ENCODE assay signal across 17 mouse cellular contexts in the genomic region with DNA sequence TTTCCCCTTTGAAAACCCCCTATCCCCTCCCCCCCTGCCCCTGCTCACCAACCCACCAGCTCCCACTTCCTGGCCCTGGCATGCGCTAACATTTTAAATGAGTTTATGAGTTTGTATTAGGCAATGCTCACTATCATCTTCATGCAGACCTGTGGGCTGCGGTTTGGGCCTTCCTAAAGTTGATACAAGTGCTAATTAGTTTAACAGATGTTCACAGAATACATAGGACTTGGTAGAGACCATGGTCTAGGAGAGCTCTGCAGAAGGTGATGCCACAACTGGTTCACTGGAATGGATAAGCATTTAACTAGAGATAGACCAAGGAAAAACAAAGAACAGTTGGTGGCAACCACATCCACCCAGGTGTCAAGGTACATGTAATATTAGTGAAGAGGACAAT.
"Had no signal": no experiment of that assay in that cellular context is flagged by ENCODE, and none has a peak within 500 bp of the region (broad histone marks: within the 10 kb centered on the region; RNA-seq: fewer than 3 reads in every experiment).

No protein-coding gene starts in this region.

- H3K4me3 ChIP-seq: intestine, embryonic 15.5 days; limb, embryonic 13.5 days; midbrain, embryonic 15.5 days; neural tube, embryonic 13.5 days had no signal

- H3K36me3 ChIP-seq: intestine, embryonic 15.5 days; limb, embryonic 13.5 days; midbrain, embryonic 15.5 days; neural tube, embryonic 13.5 days had no signal

- H3K9me3 ChIP-seq: intestine, embryonic 15.5 days; limb, embryonic 13.5 days; midbrain, embryonic 15.5 days; neural tube, embryonic 13.5 days had no signal

- H3K4me1 ChIP-seq: intestine, embryonic 15.5 days; limb, embryonic 13.5 days had no signal

- H3K27ac ChIP-seq: intestine, embryonic 15.5 days; limb, embryonic 13.5 days; midbrain, embryonic 15.5 days; neural tube, embryonic 13.5 days had no signal

- DNase-seq: kidney, adult 18-20 months; kidney, postnatal 14 days; layer of hippocampus, adult 9-11 months; left cerebral cortex, postnatal 4 days; lung, adult 2 months; lung, postnatal 36 days; retina, postnatal 1 day; right cerebral cortex, postnatal 4 days; spleen, adult 18-20 months; thymus, adult 18-20 months; thymus, postnatal 14 days had no signal

- ATAC-seq: intestine, embryonic 15.5 days; lung, postnatal 0 days; midbrain, embryonic 15.5 days had no signal

- H3K9ac ChIP-seq: intestine, embryonic 15.5 days; limb, embryonic 13.5 days; midbrain, embryonic 15.5 days; neural tube, embryonic 13.5 days had no signal

- H3K27me3 ChIP-seq: intestine, embryonic 15.5 days; limb, embryonic 13.5 days; midbrain, embryonic 15.5 days; neural tube, embryonic 13.5 days had no signal

- H3K4me2 ChIP-seq: intestine, embryonic 15.5 days; limb, embryonic 13.5 days; midbrain, embryonic 11.5 days; midbrain, embryonic 15.5 days; neural tube, embryonic 13.5 days had no signal
